In the genomic region with DNA sequence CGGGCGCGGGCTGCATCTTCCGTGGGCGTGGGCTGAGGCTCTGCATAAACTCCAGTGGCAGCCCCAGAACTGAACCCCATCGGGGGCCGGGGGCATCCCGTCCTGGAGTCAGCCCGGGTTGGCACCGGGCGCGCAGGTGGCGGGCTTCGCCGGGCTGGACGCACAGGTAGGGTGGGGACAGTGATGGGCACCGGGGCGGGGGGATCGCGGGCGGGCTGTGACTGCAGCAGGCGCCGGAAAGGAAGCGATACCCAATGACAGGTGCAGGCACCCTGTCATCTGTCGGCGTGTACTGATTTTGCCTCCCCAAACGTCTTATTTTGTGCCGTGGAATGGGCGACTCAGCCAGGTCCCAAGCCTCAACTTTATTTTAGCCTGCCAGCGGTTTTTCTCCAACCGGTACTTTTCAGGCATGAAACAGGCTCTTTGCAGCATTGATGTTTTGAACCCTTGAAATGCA, we compare ENCODE assay signal across 1 mouse cellular context.
TF ChIP-seq lines count a peak whose summit lies in the region.

No protein-coding gene starts in this region.

TF ChIP-seq in MEL, 35 proteins besides CTCF, POLR2A, EP300 and RAD21:
- no peak for TF ChIP-seq GABPA (IDR thresholded peaks at IDR 0.05; ENCODE audit: low read depth, low read length)
- TF ChIP-seq MXI1 (IDR thresholded peaks at IDR 0.05; ENCODE audit: low read depth, low read length), result peak; percentile 55
- TF ChIP-seq MAZ (IDR thresholded peaks at IDR 0.05; ENCODE audit: low read depth, low read length), result peak; percentile 4; the same call in 1 of the 2 replicates
- no peak for TF ChIP-seq NELFE (IDR thresholded peaks at IDR 0.05; ENCODE audit: low read depth, low read length)
- no peak for TF ChIP-seq MAFK (IDR thresholded peaks at IDR 0.05; ENCODE audit: borderline replicate concordance, low read depth, low read length)
- TF ChIP-seq JUND (IDR thresholded peaks at IDR 0.05; ENCODE audit: low read depth, low read length), result no peak
- TF ChIP-seq MYB (IDR thresholded peaks at IDR 0.05; ENCODE audit: low read depth, low read length), result no peak
